Mouse (Mus musculus) cerebral cortex, adult 2 months (tissue): ENCODE measurements around the gene Plekha6.

Experiments used
- WGBS: fragments of 180-500 bp; shearing (Covaris S2); methylation state at CpG from one replicate; pipeline ENCODE4 v1.1.7; 2018; 5-methylcytosine and 5-hydroxymethylcytosine counted together

The Plekha6 gene

DNA sequence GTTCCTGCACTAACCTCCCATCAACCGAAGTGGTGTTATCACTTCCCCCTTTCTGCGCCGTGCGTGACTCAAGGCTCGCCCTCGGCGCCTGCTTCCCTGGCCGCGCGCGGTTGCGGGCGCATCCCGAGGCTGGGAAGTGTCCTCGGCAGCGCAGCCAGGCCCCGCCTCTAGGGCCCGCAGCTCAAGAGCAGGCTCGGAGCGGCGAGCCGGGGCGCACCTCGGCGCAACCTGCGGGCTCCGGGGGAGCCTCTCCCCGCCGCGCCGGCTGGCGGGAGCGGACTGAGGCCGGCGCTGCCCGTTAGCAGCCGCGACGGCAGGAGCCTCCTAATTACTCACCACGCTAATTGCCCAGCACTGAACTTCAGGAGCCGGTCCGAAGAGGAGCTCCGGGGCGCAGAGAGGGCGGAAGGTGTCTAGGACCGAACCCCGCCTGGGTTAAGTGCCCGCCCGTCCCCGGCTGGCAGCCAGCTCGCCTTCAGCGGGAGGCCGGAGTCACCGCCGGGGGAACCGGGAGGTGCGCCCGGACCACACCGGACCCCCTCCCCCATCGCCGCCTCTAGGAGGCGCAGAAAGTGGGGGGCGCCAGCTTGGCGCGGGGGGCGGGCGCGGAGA is at the start of gene Plekha6:
Gene Plekha6 (plus strand): TSS at position 391 of the 612 bp plus-strand sequence.
- WGBS = under 1% methylated on average over 67 of the region's 68 CpGs

- 93% methylated on average over 4 of the region's 4 CpGs for WGBS
These were observed 47.9 kb upstream of the Plekha6 start for GRCm38 (mm10) chr1:133116108-133116507.

DNA sequence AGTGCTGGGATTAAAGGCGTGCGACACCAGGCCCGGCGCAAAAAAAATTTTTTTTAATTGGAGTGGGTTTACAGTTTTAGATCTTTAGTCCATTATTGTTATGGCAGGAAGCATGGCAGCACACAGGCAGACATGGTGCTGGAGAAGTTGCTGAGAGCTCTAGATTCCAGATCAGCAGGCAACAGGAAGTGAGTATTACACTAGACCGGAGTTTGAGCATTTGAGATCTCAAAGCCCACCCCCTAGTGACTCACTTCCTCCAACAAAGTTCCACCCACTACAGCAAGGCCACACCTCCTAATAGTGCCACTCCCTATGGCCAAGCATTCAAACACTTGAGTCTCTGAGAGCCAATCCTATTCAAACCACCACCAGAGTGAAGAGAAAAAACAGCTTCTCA is 45.9 kb upstream of the Plekha6 start:
- 88% methylated on average over 5 of the region's 5 CpGs for WGBS

GRCm38 (mm10) chr1:133118844-133119243 is 45.2 kb upstream of the Plekha6 start:
- WGBS = 89% methylated on average over 3 of the region's 3 CpGs

DNA sequence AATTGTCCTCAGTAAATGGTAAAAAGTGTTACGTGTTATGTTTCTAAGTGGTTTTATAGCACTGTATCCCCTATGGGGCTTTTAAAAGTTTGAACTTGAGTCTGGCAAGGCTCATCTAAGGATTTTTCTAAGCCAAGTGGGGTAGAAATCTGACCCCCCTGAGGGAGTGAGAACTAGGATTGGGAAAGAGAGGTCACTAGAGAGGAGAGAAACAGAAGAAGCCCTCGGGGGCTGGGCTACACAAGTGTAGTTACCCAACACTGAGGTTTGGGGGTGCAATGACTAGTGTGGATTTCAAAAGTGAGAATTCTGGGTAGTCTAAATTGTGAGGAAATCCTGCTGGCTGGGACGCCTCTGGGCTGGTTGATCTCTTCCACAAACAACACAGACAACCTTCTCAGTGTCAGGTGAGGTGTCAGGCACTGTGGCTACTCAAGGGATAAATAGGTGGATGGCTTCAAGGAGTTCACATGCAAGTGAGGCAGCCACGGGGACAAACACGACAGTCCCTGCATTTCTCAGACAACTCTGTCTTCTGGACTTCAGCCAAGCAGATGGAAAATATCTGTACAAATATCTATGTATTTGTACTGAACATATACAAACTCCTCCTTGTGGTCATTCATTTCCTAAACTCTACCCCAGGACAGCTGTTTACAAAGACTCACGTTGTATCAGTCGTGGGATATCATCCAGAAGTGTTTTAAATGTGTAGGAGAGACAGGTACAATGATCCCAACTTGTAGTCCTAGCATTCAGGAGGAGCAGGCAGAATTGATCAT is 43.9 kb upstream of the Plekha6 start:
- 72% methylated on average over 7 of the region's 7 CpGs for WGBS

GRCm38 (mm10) chr1:133121246-133121645 is 42.8 kb upstream of the Plekha6 start:
- 74% methylated on average over 6 of the region's 6 CpGs for WGBS

DNA sequence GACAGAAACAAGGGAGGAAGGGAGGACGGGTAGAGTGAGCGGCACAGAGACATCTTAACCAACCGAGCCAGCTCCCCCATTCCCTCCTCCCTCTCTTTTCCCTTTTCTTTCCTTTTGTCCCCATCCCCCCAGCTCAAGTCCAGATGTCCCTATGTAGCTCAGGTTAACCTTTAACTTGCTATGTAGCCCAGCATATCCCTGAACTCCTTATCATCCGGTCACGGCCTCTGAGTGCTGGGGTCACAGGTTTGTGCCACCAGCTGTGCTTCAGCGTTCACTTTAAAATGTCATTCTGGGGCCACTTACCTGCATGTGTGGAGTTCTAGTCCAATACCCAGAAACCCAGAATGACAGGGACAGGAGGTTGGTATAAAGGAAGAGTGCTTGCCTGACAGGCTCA is 39.9 kb upstream of the Plekha6 start:
- 96% methylated on average over 6 of the region's 6 CpGs for WGBS

- WGBS = 88% methylated on average over 9 of the region's 9 CpGs
These were observed 38.2 kb upstream of the Plekha6 start for GRCm38 (mm10) chr1:133125640-133126364.

- 67% methylated on average over 4 of the region's 4 CpGs for WGBS
These were observed 37.7 kb upstream of the Plekha6 start for GRCm38 (mm10) chr1:133126365-133126740.

DNA sequence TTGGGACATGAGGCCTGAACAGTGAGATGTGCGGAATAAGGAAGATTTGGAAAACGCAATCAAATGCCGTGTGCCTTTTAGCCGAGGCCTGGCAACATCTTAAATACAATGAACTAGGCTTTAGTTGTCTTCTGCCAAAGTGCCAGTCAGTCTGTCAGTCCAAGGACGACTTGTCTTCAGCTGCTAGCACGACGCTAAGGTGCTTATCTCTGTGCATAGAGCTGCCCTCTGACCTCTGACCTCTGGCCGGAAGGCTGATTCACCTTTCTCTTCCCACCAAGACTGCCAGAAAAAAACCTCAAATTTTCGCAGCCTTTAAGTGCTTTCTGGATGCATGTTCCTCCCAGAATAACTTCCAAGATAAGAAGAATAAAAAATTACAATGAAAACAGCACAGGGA is 36.7 kb upstream of the Plekha6 start:
- WGBS = 81% methylated on average over 9 of the region's 9 CpGs

GRCm38 (mm10) chr1:133129471-133130221 is 34.4 kb upstream of the Plekha6 start:
- WGBS = 34% methylated on average over 16 of the region's 16 CpGs

- under 1% methylated on average over 72 of the region's 72 CpGs for WGBS
These were observed 33.1 kb upstream of the Plekha6 start, which contains the start of gene Ppp1r15b for GRCm38 (mm10) chr1:133130638-133131560. Gene Ppp1r15b (plus strand): TSS chr1:133131143.

DNA sequence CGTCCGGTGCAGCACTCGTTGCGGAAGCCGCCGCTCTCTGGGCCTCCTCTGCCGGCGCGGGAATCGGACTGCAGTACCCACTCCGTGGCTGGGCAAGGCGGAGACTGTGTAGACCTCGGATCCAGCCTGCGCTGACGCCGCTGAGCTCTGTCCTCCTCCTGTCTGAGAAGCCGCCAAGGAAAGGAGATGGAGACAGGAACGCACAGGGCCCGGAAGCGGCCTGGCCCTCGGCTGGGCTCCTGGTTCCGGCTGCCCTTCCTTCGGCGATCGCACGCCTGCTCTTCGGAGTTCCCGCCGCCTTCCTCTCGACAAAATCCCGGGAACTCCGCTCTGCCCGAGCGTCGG is 32.5 kb upstream of the Plekha6 start:
- 0% methylated on average over 35 of the region's 35 CpGs for WGBS

- WGBS = under 1% methylated on average over 11 of the region's 11 CpGs
These were observed 32.1 kb upstream of the Plekha6 start for GRCm38 (mm10) chr1:133131936-133132335.

DNA sequence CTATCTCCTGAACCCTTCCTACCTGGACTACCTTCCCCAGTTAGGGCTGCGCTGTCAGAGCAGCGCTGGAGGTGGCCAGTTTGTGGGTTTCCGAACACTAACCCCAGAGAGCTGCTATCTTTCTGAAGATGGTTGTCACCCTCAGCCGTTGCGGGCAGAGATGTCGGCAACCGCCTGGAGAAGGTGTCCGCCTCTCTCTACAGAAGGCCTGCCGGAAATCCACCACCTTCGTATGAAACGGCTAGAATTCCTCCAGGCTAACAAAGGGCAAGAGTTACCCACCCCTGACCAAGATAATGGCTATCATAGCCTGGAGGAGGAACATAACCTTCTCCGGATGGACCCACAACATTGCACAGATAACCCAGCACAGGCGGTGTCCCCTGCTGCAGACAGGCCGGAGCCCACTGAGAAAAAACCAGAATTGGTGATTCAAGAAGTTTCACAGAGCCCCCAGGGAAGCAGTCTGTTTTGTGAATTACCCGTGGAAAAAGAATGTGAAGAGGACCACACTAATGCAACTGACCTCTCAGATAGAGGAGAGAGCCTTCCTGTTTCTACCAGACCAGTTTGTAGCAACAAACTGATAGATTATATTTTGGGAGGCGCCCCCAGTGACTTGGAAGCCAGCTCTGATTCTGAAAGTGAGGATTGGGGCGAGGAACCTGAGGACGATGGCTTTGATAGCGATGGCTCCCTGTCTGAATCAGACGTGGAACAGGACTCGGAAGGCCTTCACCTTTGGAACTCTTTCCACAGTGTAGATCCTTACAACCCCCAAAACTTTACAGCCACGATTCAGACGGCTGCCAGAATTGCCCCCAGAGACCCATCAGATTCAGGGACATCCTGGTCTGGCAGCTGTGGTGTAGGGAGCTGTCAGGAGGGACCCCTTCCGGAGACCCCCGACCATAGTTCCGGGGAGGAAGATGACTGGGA is 31.4 kb upstream of the Plekha6 start:
- 6% methylated on average over 26 of the region's 26 CpGs for WGBS

GRCm38 (mm10) chr1:133133425-133133824 is 30.6 kb upstream of the Plekha6 start:
- WGBS = 10% methylated on average over 2 of the region's 2 CpGs

GRCm38 (mm10) chr1:133134071-133134470 is 29.9 kb upstream of the Plekha6 start:
- 3% methylated on average over 4 of the region's 4 CpGs for WGBS

GRCm38 (mm10) chr1:133134881-133135280 is 29.1 kb upstream of the Plekha6 start:
- 5% methylated on average over 4 of the region's 4 CpGs for WGBS

- WGBS = 24% methylated on average over 5 of the region's 5 CpGs
These were observed 28.2 kb upstream of the Plekha6 start for GRCm38 (mm10) chr1:133135808-133136207.

- 92% methylated on average over 1 of the region's 1 CpGs for WGBS
These were observed 25.6 kb upstream of the Plekha6 start for GRCm38 (mm10) chr1:133138401-133138800.
